Mouse (Mus musculus) kidney, embryonic 14.5 days (tissue): ENCODE results near the gene Ssc4d. TPM values are rescaled to one million over a fixed set of nuclear protein-coding genes. Genes with fewer than 3 reads are reported as not detected.

ENCODE experiments used
- ATAC-seq: fragments of 200-750 bp; cut with Nextera tagmentation; 2 replicates; pipeline ENCODE4 v1.8.0; 2017; ENCODE audit warnings: moderate number of reproducible peaks, mild to moderate bottlenecking, moderate TSS enrichment, moderate library complexity; ENCODE audit not compliant: low FRiP score, low TSS enrichment
- H3K27ac ChIP-seq: fragments of 300-500 bp; sonication (generic); 2 replicates; pipeline ENCODE4 v1.5.1; 2014; ENCODE audit warnings: low read depth, mild to moderate bottlenecking, low read length, moderate library complexity, mixed read lengths
- H3K27me3 ChIP-seq: fragments of 300-500 bp; sonication (generic); 2 replicates; pipeline ENCODE4 v1.6.1; 2014; ENCODE audit warnings: mild to moderate bottlenecking, low read length; ENCODE audit not compliant: control insufficient read depth, insufficient read depth
- H3K36me3 ChIP-seq: fragments of 300-500 bp; sonication (generic); 2 replicates; pipeline ENCODE4 v1.6.1; 2014; ENCODE audit warnings: low read length, mixed read lengths; ENCODE audit not compliant: control insufficient read depth, insufficient read depth
- H3K4me1 ChIP-seq: fragments of 300-500 bp; sonication (generic); 2 replicates; pipeline ENCODE4 v1.6.1; 2014; ENCODE audit warnings: low read length, mixed read lengths; ENCODE audit not compliant: control insufficient read depth, insufficient read depth
- H3K4me2 ChIP-seq: fragments of 300-500 bp; sonication (generic); replicated peaks from 2 replicates; pipeline ENCODE4 v1.6.1; 2014; ENCODE audit warnings: low read depth, mild to moderate bottlenecking, low read length
- H3K4me3 ChIP-seq: fragments of 300-500 bp; sonication (generic); 2 replicates; pipeline ENCODE4 v1.5.1; 2014; ENCODE audit warnings: mild to moderate bottlenecking, low read length
- H3K9ac ChIP-seq: fragments of 300-500 bp; sonication (generic); 2 replicates; pipeline ENCODE4 v1.6.1; 2014; ENCODE audit warnings: low read depth, mild to moderate bottlenecking, low read length, moderate library complexity
- H3K9me3 ChIP-seq: fragments of 300-500 bp; sonication (generic); 2 replicates; pipeline ENCODE4 v1.6.1; 2016; ENCODE audit warnings: low read length; ENCODE audit not compliant: control insufficient read depth
- WGBS: fragments of 180-500 bp; shearing (Covaris S2); extraction: QIAGEN DNeasy Blood & Tissue Kit; methylation state at CpG from one replicate; pipeline ENCODE4 v1.1.7; 2014; 5-methylcytosine and 5-hydroxymethylcytosine counted together
- polyA plus RNA-seq: library from polyadenylated mRNA; unstranded; fragments of >200 nt; fragmentation: Nextera tagmentation; extraction: Ambion mirVana; gene quantifications from 2 replicates; pipeline ENCODE4 v1.2.1, GENCODE M21; 2014

The Ssc4d gene
- polyA plus RNA-seq, 1 experiment from 2014 or later, result 10.2 TPM

DNA sequence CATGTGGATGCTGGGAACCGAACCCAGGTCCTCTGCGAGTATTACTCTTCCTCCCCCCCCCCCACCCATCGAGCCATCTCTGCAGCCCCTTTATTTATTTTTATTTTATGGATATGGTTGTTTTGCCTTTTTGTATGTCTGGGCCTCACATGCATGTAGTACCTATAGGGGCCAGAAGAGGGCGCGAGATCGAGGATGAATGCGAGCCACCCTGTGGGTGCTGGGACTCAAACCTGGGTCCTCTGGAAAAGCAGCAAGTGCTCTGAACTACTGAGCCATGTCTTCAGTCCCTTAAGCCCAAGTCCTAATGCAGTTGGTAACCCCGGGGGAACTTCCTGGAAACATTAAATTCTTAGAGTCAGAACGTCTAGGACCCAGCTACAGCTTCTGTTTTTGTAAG lies 7.5 kb downstream of the Ssc4d start:
- ATAC-seq, result no peak

GRCm38 (mm10) chr5:135965501-135965930 lies 8.8 kb downstream of the Ssc4d start:
- WGBS, result 4% methylated on average over 24 of the region's 24 CpGs
- peaks cover 16% of the 10 kb centered on the region for H3K4me1 ChIP-seq
- H3K27me3 ChIP-seq, result no peaks in the 10 kb centered on the region
- no peak for ATAC-seq
- peak overlapping the region; percentile 42 for H3K4me2 ChIP-seq
- no peaks in the 10 kb centered on the region for H3K36me3 ChIP-seq
- no peaks in the 10 kb centered on the region for H3K9me3 ChIP-seq
- peak overlapping the region; percentile 19 for H3K4me3 ChIP-seq
- peak overlapping the region; percentile 38; the same call in 1 of the 2 replicates for H3K27ac ChIP-seq
- peak overlapping the region; percentile 37; the same call in 1 of the 2 replicates for H3K9ac ChIP-seq

More for the DNA sequence above, 7.5 kb downstream of the Ssc4d start:
- Histone ChIP-seq H3K9me3 (no peaks in the 10 kb centered on the region), H3K4me3 (no peak overlapping the region), H3K27me3 (no peaks in the 10 kb centered on the region), H3K4me2 (no peak overlapping the region), H3K36me3 (no peaks in the 10 kb centered on the region), H3K27ac (no peak overlapping the region), H3K9ac (no peak overlapping the region), H3K4me1 (peaks cover 10% of the 10 kb centered on the region)
- 63% methylated on average over 9 of the region's 9 CpGs for WGBS

GRCm38 (mm10) chr5:135963280-135963627 lies 11.1 kb downstream of the Ssc4d start:
- Histone ChIP-seq H3K4me2 (peak overlapping the region; percentile 66), H3K9me3 (no peaks in the 10 kb centered on the region), H3K4me3 (peak overlapping the region; percentile 53), H3K27me3 (no peaks in the 10 kb centered on the region), H3K27ac (peak overlapping the region; percentile 87), H3K9ac (peak overlapping the region; percentile 74), H3K36me3 (no peaks in the 10 kb centered on the region), H3K4me1 (peaks cover 19% of the 10 kb centered on the region)
- WGBS, result 3% methylated on average over 6 of the region's 6 CpGs
- no peak for ATAC-seq

DNA sequence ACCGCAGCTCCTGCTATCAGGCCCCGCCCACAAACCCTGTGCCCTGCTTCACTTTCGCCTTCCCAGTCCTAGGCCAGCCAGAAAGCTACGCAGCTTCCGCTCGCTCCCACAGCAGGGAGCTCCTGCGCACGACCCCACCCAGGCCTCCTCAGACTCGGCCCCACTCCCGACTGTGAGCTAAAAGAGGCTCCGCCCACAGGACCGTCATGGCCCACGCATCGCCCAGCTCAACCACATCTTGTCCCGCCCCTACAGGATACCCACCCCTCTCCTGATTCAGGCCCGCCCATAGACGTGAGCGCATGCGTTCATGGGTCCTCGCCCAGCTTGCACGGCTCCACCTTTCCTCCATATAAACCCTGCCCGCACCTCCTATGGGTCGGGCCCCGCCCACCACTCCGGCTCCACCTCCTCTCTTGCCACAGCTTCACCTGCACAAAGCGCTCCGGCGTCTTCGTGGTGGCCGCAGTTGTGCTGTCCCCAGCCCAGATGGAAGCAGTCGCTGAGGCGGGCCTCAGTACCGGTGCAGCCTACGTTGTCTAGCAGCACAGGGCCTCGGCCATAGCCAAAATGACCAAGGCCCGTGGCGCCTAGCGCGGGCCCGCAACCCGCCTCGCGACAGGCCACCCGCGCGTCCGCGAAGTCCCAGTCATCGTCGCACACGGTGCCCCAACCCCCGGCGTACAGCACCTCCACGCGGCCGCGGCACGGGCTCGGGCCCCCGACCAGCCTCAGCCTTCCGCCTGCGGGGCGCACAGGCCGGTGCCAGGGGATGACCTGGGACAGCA lies 11.6 kb downstream of the Ssc4d start:
- Histone ChIP-seq H3K4me2 (peak overlapping the region; percentile 66), H3K4me3 (peak overlapping the region; percentile 53), H3K4me1 (peaks cover 19% of the 10 kb centered on the region), H3K9ac (peak overlapping the region; percentile 74), H3K36me3 (no peaks in the 10 kb centered on the region), H3K9me3 (no peaks in the 10 kb centered on the region), H3K27me3 (no peaks in the 10 kb centered on the region), H3K27ac (peak overlapping the region; percentile 89)
- peak; percentile 95 for ATAC-seq
- WGBS, result under 1% methylated on average over 64 of the region's 64 CpGs

DNA sequence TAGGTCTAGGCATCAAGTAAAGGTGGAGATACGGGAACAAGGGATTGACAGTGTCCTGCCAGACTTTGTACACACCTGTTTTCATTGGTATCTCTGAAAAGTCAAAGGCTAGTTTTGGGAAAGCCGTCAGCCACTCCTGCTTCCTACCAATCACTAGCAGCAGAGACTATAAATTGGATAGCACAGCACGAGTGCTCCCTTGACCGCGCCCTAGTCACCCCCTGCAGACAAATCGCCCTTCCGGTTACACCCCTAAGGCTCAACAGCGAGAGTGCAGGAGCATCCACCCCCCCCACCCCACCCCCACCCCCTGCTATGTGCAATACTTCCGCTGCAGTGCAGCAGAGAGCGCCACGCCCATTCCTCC lies 12.2 kb downstream of the Ssc4d start:
- ATAC-seq, result peak; percentile 64

GRCm38 (mm10) chr5:135960909-135961635 lies 13.3 kb downstream of the Ssc4d start:
- no peaks in the 10 kb centered on the region for H3K9me3 ChIP-seq
- H3K27me3 ChIP-seq, result no peaks in the 10 kb centered on the region
- no peak for ATAC-seq
- H3K36me3 ChIP-seq, result no peaks in the 10 kb centered on the region
- peak overlapping the region; percentile 66; the same call in 1 of the 2 replicates for H3K4me2 ChIP-seq
- H3K9ac ChIP-seq, result no peak overlapping the region
- 0 out of 2 replicates have a peak overlapping the region, but pooled peaks have one; percentile 53 for H3K4me3 ChIP-seq
- H3K4me1 ChIP-seq, result peaks cover 22% of the 10 kb centered on the region
- WGBS, result 96% methylated on average over 15 of the region's 15 CpGs
- H3K27ac ChIP-seq, result peak overlapping the region; percentile 89; the same call in 1 of the 2 replicates

More for the DNA sequence above, 12.2 kb downstream of the Ssc4d start:
- no peaks in the 10 kb centered on the region for H3K9me3 ChIP-seq
- H3K36me3 ChIP-seq, result no peaks in the 10 kb centered on the region
- H3K27me3 ChIP-seq, result no peaks in the 10 kb centered on the region
- peak overlapping the region; percentile 66 for H3K4me2 ChIP-seq
- H3K4me3 ChIP-seq, result peak overlapping the region; percentile 53
- no peak overlapping the region; the same call in 1 of the 2 replicates for H3K9ac ChIP-seq
- H3K27ac ChIP-seq, result peak overlapping the region; percentile 89
- WGBS, result under 1% methylated on average over 11 of the region's 11 CpGs
- H3K4me1 ChIP-seq, result peaks cover 21% of the 10 kb centered on the region

- H3K9me3 ChIP-seq, result no peaks in the 10 kb centered on the region
- no peak for ATAC-seq
- H3K4me1 ChIP-seq, result peaks cover 13% of the 10 kb centered on the region; the same call in 1 of the 2 replicates
- H3K36me3 ChIP-seq, result no peaks in the 10 kb centered on the region
- H3K9ac ChIP-seq, result no peak overlapping the region
- no peaks in the 10 kb centered on the region for H3K27me3 ChIP-seq
- no peak overlapping the region for H3K4me3 ChIP-seq
- no peak overlapping the region for H3K4me2 ChIP-seq
- no peak overlapping the region for H3K27ac ChIP-seq
- 90% methylated on average over 7 of the region's 7 CpGs for whole genome bisulfite sequencing
Measured at GRCm38 (mm10) chr5:135959911-135960310, 14.4 kb downstream of the Ssc4d start.

DNA sequence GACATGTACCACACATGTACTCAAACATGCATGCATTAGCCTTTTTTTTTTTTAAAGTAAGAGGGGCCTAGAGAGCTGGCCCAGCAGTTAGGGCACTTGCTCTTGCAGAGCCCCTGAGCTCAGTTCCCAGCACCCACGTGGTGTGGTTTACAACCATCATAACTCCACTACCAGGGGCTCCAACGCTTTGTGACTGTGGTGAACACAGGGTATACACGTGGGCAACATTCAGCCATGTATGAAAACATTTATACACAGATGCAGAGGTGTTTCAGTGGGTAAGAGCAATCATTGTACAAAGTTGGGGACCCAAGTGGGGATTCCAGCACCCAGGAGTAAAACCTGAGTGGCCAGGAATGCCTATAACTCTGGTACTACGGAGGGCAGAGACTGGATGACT lies 16.0 kb downstream of the Ssc4d start:
- Histone ChIP-seq H3K4me2 (peak overlapping the region; percentile 36; the same call in 1 of the 2 replicates), H3K27ac (peak overlapping the region; percentile 30; the same call in 1 of the 2 replicates), H3K36me3 (no peaks in the 10 kb centered on the region), H3K27me3 (no peaks in the 10 kb centered on the region), H3K4me3 (no peak overlapping the region), H3K9ac (no peak overlapping the region), H3K9me3 (no peaks in the 10 kb centered on the region), H3K4me1 (peaks cover 12% of the 10 kb centered on the region; the same call in 1 of the 2 replicates)
- WGBS, result 89% methylated on average over 4 of the region's 4 CpGs
- no peak for ATAC-seq
